Mouse (Mus musculus): Measurements from ENCODE around the gene Enpp6.

- TF ChIP-seq EP300 (IDR thresholded peaks at IDR 0.05; ENCODE audit: insufficient read depth, low read depth, low read length) (no peak), CTCF (IDR thresholded peaks at IDR 0.05) (no peak)
Observed at GRCm38 (mm10) chr8:46984647-46985046, 2.0 kb upstream of the Enpp6 start.

Data from heart, adult 2 months (tissue).